Mouse (Mus musculus) left cerebral cortex, adult 9 months (tissue): ENCODE measurements around the gene Ccl22.
A peak's percentile ranks its signal among the peaks of the same experiment; 100 is the strongest.

Source experiments
- DNase-seq, 2 experiments: peaks; one replicate each; pipeline ENCODE4 v3.0.0; 2022; ENCODE audit warnings: low spot score in 2 of 2

Gene Ccl22

GRCm38 (mm10) chr8:94778895-94779533, 33.6 kb downstream of the Ccl22 start:
- no peak for DNase-seq

DNA sequence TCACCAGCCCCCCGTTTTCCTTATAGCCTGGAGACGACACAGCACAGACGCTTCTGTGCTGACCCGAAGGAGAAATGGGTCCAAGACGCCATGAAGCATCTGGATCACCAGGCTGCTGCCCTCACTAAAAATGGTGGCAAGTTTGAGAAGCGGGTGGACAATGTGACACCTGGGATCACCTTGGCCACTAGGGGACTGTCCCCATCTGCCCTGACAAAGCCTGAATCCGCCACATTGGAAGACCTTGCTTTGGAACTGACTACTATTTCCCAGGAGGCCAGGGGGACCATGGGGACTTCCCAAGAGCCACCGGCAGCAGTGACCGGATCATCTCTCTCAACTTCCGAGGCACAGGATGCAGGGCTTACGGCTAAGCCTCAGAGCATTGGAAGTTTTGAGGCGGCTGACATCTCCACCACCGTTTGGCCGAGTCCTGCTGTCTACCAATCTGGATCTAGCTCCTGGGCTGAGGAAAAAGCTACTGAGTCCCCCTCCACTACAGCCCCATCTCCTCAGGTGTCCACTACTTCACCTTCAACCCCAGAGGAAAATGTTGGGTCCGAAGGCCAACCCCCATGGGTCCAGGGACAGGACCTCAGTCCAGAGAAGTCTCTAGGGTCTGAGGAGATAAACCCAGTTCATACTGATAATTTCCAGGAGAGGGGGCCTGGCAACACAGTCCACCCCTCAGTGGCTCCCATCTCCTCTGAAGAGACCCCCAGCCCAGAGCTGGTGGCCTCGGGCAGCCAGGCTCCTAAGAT, 34.3 kb downstream of the Ccl22 start:
- DNase-seq: no peak

DNA sequence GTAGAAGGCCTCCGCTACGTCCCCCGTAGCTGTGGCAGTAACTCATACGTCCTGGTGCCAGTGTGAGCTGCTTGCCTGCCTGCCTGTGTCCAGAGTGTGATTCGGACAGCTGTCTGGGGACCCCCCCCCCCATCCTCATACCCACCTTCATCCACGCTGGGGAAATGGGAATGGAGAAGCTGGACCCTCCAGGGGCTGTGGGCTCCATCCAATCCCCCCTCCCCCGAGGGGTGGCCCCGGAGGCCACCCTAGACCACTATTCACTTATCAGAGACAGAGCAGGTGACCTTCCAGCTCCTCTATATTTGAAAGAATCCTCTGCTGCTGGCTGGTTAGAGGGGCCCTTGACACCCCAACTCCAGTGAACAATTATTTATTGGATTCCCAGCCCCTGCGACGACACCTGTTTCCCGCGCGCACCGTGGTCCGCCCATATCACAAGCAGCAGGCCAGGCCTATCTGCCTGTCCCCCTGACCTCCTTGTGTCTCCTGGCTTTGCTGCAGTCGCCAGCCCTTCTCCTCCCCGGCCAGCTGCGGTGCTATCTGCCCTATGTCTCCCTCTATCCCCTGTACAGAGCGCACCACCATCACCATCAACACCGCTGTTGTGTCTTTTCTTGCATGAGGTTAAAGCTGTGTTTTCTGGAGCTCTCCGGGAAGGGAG, 35.2 kb downstream of the Ccl22 start:
- DNase-seq: no peak

DNA sequence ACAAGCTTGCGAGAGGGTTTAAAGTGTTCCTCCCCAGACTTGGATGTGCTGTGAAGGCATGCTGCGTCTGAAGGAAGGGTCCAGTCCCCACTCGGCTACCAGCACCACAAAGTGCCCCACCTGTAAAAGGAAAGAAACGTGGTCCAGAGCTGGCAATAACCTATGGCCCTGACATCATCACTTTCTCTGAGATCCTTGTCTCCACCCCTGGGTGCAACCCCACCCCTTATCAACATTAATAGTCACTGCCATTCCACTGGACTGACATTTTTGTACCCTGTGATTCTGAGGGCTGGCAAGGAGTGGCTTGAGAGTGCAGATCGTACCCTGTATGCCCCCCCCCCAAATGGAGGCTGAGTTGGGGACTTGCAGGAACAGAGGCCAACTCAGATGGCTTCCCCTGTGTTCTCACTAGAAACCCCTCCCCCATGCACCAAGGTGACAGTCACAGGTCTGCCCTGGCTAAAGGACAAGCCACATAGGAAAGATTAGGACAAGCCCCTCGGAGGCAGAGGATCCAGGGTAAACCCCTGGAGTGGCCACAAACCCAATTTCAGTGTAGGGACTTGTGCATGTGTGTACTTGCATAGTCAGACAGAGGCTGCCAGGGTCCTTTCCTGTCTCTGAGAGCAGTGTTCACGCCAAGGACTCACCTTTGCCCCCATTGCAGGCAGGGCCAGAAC, 35.9 kb downstream of the Ccl22 start:
- DNase-seq: no peak

- no peak for DNase-seq
Measured at GRCm38 (mm10) chr8:94781838-94782235, 36.4 kb downstream of the Ccl22 start.

- no peak for DNase-seq
Measured at GRCm38 (mm10) chr8:94783890-94784289, 38.5 kb downstream of the Ccl22 start.

DNA sequence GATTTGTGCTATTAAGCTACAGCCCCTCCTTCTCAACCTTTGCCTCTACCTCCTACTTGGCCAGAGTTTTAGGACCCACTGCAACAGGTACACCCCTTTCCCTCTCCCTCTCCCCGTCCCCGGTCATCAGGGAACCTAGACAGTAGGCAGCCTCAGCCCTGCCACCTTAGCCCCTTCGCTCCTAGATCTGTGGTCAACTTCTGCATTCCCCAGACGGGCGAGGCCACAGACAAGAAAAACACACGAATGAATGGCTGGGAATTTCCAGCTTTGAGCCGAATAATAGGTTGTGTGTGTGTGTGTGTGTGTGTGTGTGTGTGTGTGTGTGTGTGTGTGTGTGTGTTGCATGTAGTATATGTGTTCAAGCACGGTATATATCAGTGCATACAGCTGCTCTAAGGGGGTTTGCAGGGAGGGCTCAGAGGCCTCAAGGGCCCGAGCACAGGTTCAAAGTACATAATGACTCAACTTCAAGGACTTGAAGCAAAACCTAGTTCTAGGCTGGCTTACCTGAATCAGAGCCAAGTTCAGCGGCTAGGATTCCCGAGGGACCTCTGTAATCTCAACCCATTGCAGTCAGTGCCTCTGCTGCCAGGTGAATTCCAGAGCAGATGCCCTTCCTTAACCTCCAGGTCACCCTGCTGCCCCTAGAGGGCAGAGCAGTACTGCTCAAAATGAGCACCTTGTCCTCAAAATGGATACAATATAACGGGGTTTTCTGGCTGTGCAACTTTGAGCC, 40.0 kb downstream of the Ccl22 start:
- no peak for DNase-seq

- no peak for DNase-seq
Measured at GRCm38 (mm10) chr8:94785995-94786595, 40.7 kb downstream of the Ccl22 start.

- DNase-seq: no peak
Measured at GRCm38 (mm10) chr8:94787524-94788501, 42.4 kb downstream of the Ccl22 start.

GRCm38 (mm10) chr8:94789256-94789955, 44.0 kb downstream of the Ccl22 start:
- no peak for DNase-seq

GRCm38 (mm10) chr8:94794368-94794767, 49.0 kb downstream of the Ccl22 start:
- no peak for DNase-seq

DNA sequence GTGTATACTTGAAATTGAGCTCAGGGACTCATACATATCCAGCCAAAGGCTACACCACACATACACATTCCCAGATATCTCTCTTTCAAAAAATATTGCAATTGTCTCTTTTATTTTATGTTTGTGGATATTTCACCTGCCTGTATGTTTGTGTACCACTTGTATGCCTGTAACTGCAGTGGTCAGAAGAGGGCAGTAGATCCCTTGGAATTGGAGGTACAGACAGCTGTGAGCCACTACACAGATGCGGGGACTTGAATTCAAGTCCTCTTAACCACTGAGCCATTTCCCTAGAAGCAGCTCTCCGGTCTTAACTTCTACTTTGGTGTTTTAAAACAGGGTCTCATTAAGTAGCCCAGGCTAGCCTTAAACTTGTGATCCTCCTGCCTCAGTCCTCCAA, 49.4 kb downstream of the Ccl22 start:
- DNase-seq: no peak

DNA sequence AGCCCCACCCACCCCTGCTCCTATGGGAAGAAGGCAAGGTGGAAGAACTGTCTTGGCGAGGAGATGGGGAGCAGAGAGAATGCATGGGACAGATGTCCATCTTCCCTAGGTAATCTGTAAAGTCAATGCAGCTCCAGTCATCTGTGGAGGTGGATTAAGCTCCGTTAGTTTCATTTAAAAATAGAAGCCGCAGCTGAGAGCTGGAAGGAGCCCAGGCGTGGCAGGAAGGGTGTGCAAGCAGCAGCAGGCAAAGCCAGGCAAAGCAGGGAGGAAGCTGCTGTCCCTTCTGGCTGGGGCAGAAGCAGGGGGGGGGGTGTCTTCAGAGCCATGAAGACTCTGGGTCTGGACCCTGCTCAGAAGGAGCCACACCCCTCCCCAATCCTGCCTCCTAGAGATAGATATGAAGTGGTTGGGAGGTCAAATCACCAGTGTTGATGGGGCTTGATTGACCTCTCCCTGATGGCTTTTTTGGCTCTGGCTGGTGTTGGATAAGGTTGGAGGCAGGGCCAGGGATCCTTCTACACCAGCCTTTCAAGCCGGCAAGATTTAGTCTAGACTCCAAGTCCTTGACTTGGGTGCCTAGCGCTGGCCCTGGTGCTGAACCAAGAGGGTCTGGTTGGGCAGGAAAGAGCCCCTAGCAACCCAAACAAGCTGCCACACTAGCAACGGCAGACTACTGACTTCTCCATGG, 55.0 kb downstream of the Ccl22 start:
- peak in 1 of 2 experiments; percentile 72 for DNase-seq
